Mouse (Mus musculus) liver, adult 2 months (tissue): Measurements from ENCODE around the gene Mybpc1.

Experiments used
- CTCF ChIP-seq: fragments of 200-500 bp; IDR thresholded peaks from 2 replicates; pipeline ENCODE4 v1.5.1; 2011; ENCODE audit warnings: low read depth, low read length, control low read depth
- POLR2A ChIP-seq: fragments of 200-500 bp; IDR thresholded peaks from 2 replicates; pipeline ENCODE4 v1.6.1; 2011; ENCODE audit warnings: low read length, control low read depth; ENCODE audit not compliant: insufficient read depth; ENCODE audit errors: extremely low read depth

DNA sequence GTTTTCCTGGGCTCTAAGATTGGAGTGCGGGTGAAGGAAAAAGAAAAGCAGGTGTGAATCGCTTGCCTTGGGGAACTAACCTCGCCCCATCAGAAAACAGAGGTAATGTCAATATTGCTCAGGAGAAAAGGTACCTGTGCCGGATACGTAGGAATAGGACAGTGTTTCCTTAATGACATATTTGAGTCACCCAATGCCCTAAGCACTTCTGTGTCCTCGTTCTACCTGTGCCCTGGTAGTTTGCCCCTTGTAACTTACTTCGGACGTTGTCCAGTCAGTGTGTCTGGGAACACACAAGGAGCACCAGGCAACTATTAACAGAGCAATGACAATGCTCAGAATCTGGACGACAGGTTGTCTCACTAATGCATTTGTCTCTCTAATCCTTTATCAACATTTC lies 93.6 kb downstream of the Mybpc1 start:
- no peak for TF ChIP-seq POLR2A
- TF ChIP-seq CTCF: no peak
